27 mouse cellular contexts compared by ENCODE assay signal in the genomic region with DNA sequence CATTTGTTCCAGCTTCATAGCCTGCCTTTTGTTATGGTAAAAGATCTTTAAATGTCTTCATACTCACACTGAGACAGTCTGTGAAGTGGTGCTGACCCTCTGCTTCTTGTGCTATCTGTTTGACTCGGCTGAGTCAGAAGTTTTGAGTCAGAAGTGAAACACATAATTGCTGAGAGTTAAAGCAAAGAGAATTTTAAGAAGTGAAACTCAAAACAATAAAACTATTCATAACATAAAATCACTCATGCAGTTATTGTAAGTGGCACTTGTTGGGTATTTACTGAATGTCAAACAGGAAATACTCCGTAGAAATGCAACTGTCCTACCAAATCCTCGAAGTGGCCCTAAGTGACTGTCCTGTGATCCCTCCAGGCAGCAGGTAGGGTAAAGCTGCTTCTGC. TPM values are rescaled to one million over a fixed set of nuclear protein-coding genes. Genes with fewer than 3 reads are reported as not detected.
DNase-seq lines count a peak whose midpoint lies in the region; ATAC-seq lines count a peak whose summit lies in the region.
"Had no signal": no experiment of that assay in that cellular context is flagged by ENCODE, and none has a peak within 500 bp of the region (broad histone marks: within the 10 kb centered on the region; RNA-seq: fewer than 3 reads in every experiment).

No protein-coding gene starts in this region.

- no peak overlapping the region for H3K9ac ChIP-seq in hindbrain, embryonic 11.5 days (ENCODE audit: low read depth, low read length)
- H3K9ac ChIP-seq: embryonic facial prominence, embryonic 12.5 days; forebrain, postnatal 0 days; hindbrain, embryonic 12.5 days; limb, embryonic 13.5 days; liver, embryonic 12.5 days; midbrain, embryonic 13.5 days had no signal

- H3K9me3 ChIP-seq in hindbrain, embryonic 11.5 days (ENCODE audit: control insufficient read depth, low read length) = no peaks in the 10 kb centered on the region
- H3K9me3 ChIP-seq: embryonic facial prominence, embryonic 12.5 days; hindbrain, embryonic 12.5 days; liver, embryonic 12.5 days had no signal

- DNase-seq in spleen, postnatal 36 days (ENCODE audit: low spot score in 2 of 2) = peak; percentile 3 to 21
- no peak for DNase-seq in spleen, postnatal 14 days (ENCODE audit: low spot score in 2 of 2)
- no peak for DNase-seq in adrenal gland, adult 2 months
- DNase-seq in thymus, postnatal 25 days = no peak
- DNase-seq in hindbrain, embryonic 11.5 days (ENCODE audit: low spot score) = no peak
- DNase-seq: adrenal gland, postnatal 25 days; cerebellum, adult 11 months; cerebellum, adult 9-11 months; forebrain, postnatal 0 days; heart, postnatal 10 days; kidney, adult 2 months; kidney, postnatal 10 days; lung, adult 18-20 months; lung, postnatal 10 days; right cerebral cortex, postnatal 14 days; thymus, postnatal 14 days had no signal

- 81% methylated on average over 3 of the region's 3 CpGs for WGBS in hindbrain, embryonic 11.5 days

- H3K27me3 ChIP-seq in hindbrain, embryonic 11.5 days (ENCODE audit: control insufficient read depth, insufficient read depth, low read length) = no peaks in the 10 kb centered on the region
- H3K27me3 ChIP-seq: embryonic facial prominence, embryonic 12.5 days; hindbrain, embryonic 12.5 days; limb, embryonic 13.5 days; liver, embryonic 12.5 days; megakaryocyte, embryonic 14.5 days; midbrain, embryonic 13.5 days had no signal

- H3K36me3 ChIP-seq in hindbrain, embryonic 11.5 days (ENCODE audit: control insufficient read depth, insufficient read depth, low read length) = no peaks in the 10 kb centered on the region
- H3K36me3 ChIP-seq: embryonic facial prominence, embryonic 12.5 days; hindbrain, embryonic 12.5 days; limb, embryonic 13.5 days; liver, embryonic 12.5 days; midbrain, embryonic 13.5 days had no signal

- H3K4me2 ChIP-seq in hindbrain, embryonic 11.5 days (replicated peaks; ENCODE audit: low read depth, low read length) = no peak overlapping the region
- H3K4me2 ChIP-seq: embryonic facial prominence, embryonic 12.5 days; heart, embryonic 11.5 days; hindbrain, embryonic 12.5 days; limb, embryonic 13.5 days; liver, embryonic 12.5 days; midbrain, embryonic 13.5 days had no signal

- no peak overlapping the region for H3K4me3 ChIP-seq in hindbrain, embryonic 11.5 days (ENCODE audit: low read depth, low read length)
- H3K4me3 ChIP-seq: embryonic facial prominence, embryonic 12.5 days; hindbrain, embryonic 12.5 days; layer of hippocampus, adult 2 months; limb, embryonic 13.5 days; liver, embryonic 12.5 days; megakaryocyte, embryonic 14.5 days; midbrain, embryonic 13.5 days had no signal

- ATAC-seq in common myeloid progenitor, adult 5-6 weeks (replicated peaks; ENCODE audit: low read depth, poor library complexity, severe bottlenecking) = peak; percentile 24; the same call in 1 of the 2 replicates
- ATAC-seq in megakaryocyte progenitor cell, adult 5-6 weeks (replicated peaks; ENCODE audit: poor library complexity) = peak; percentile 33
- no peak for ATAC-seq in hindbrain, embryonic 11.5 days (ENCODE audit: low FRiP score)
- ATAC-seq: forebrain, postnatal 0 days; liver, embryonic 12.5 days; midbrain, embryonic 13.5 days had no signal

- no peaks in the 10 kb centered on the region for H3K4me1 ChIP-seq in hindbrain, embryonic 11.5 days (replicated peaks; ENCODE audit: control insufficient read depth, insufficient read depth, low read length)
- H3K4me1 ChIP-seq: embryonic facial prominence, embryonic 12.5 days; hindbrain, embryonic 12.5 days; liver, embryonic 12.5 days; midbrain, embryonic 13.5 days had no signal

- H3K27ac ChIP-seq in hindbrain, embryonic 11.5 days (ENCODE audit: low read depth, low read length) = no peak overlapping the region
- H3K27ac ChIP-seq: embryonic facial prominence, embryonic 12.5 days; hindbrain, embryonic 12.5 days; layer of hippocampus, adult 2 months; limb, embryonic 13.5 days; liver, embryonic 12.5 days; midbrain, embryonic 13.5 days had no signal

RNA-seq across cellular contexts. Expression of a gene that starts 18.3 kb away (rescaled TPM):
- 0.96 and 1.4 TPM in 2 replicates for total RNA-seq in common myeloid progenitor, adult 5-6 weeks (2017)
- total RNA-seq in megakaryocyte progenitor cell, adult 5-6 weeks (2015) = 2.6 and 3.4 TPM in 2 replicates
- total RNA-seq in megakaryocyte progenitor cell, adult 5-6 weeks (2017) = 1.2 and 1.9 TPM in 2 replicates
- total RNA-seq in adrenal gland, adult 2 months (2021) = 1 to 10 TPM; 2.4 to 4.3 TPM
- polyA plus RNA-seq in adrenal gland, adult 2 months (2012; rRNA removed) = 1.6 TPM in 2 replicates
- 3.4 and 4.3 TPM in 2 replicates for polyA plus RNA-seq in hindbrain, embryonic 11.5 days (2014; fragmentation: Nextera tagmentation; extraction: Ambion mirVana)
- total RNA-seq: MEL had no signal

Comparison
In these comparisons a context has a peak if more than half of its experiments do, and no peak if none do; other contexts are left out.
1. DNase-seq: peak in spleen, postnatal 36 days (2 of 2); none in spleen, postnatal 14 days (0 of 2), adrenal gland, adult 2 months (single experiment), thymus, postnatal 25 days (single experiment) and hindbrain, embryonic 11.5 days (single experiment).